Mouse (Mus musculus) adrenal gland (tissue): ENCODE data around the gene Dcx.

Experiments
- intact Hi-C: fragments of 180-260 bp; cut with DNase I; formaldehyde crosslinking; loops from one replicate; pipeline ENCODE4 v1.15.1; 2025
- long read RNA-seq, 2 experiments: library from polyadenylated mRNA; unstranded; transcript quantifications; one replicate each; pipeline ENCODE4 v2.0.0; 2020; ENCODE audit warnings: borderline replicate concordance in 1 of 2; ENCODE audit not compliant: insufficient replicate concordance in 1 of 2

Gene Dcx
- long read RNA-seq, experiment 1, result 0 reads
- long read RNA-seq, experiment 2, result 0 reads

DNA sequence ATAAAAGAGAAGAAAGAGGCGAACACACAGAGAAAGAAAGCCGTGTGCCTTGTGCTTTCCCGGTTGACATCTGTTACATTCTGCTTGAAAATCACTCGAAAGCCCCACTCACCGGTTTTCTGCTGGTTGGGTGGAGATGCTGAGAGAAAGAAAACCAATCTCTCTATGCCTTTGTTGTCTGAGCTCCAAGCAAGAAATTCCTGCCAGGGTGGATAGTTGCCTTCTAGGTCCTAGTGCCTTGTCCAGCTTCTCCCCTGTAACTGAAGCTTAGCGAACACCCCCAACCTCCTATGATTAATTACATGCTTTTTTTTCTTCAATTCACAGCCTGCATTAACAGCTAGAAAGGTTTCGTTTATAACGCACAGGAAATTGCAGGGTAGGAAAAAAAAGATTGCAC, at the start of gene Dcx:
Gene Dcx, minus strand, starts transcription at position 354 of the 400 bp plus-strand sequence.
- intact Hi-C loops, result no loop called here

DNA sequence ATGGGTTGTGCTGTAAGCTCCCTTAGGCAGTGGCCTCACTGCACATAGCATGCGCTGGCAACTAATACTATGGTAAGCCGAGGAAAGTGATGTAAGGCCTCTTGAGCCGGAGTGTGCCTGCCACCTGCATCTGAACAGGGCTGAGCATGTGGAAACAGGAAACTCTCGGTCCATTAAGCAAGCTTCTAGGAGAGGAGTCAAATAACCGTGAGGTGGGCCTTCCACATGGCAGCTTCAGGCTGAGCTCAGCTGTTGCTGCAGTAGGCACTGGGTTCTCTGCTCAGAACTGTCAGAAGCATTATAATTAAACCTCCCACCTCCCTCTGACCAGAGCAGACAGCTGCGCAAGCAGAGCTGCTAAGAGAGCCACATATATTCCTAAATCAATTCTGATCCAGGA, 33.1 kb upstream of the Dcx start:
- intact Hi-C loops, result no loop called here

DNA sequence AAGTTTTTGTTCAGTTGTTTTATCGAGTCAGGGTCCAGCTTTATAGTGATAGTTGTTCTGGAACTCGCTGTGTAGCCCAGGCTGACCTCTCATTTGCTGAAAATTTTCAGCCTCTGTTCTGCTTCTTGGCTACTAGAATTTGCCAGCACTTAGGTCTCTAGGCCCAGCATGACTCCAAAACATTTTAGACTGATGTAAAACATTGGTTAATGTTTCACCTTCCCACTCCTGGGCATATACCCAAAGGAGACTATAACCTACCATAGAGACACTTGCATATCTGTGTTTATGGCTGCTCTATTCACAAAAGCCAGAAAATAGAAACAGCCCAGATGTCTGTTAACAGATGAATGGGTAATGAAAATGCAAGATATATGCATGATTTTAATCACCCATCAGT, 560 bp upstream of the Dcx start:
- intact Hi-C loops, result no loop called here

DNA sequence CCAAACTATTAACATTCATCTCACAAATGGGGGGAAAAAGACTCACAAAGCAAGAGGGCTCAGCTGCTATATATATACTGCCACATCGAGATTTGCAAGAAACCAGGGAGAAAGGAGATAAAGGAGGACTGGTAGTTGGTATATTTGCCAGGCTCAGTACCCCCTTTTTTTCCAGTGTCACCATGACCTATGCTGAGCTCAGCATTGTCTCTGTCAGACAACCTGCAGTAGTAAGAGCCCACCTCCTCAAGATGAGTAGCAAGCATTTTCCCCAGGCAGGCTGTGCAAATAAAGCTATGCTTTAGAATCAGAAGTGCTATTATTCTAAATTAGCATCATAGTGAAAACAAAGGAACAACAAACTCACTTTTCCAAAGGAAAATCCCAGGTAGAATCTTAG, 581 bp downstream of the Dcx start:
- intact Hi-C loops, result no loop called here

DNA sequence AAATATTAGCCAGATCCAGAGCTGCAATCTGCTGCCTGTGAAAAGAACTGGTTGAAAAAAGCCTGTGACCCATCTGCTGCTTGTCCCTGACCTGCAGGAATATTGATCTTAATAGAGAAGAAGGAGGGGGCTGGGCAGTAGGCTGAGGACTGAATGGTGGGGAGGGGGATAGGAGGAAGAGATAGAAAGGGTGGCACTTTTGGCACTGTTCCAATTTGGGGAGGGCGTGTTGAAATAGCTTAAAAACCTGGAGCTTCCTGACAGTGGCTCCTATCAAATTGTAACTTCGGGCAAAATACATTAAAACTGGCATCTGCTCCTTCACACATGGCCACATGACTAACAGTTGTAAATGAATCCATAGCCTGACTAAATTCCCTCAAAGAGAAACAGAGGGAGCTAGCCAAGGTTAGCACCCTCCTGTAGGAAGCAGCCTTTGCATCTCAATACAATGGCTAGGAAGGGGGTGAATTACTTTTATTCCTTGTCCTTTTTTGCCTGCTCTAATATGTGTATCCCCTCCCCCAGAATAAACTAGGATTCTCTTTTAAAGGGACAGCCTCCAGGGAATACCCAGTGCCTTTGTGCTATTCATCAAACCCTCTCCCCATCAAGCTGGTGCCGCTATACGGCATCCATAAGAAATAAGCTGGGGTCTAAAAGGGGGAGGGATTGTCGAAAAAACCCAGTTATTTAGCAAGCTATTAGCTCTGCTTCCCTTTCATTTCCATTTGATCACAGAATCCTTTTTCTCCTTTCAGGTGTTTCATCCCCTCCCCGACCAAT, 1.5 kb downstream of the Dcx start:
- intact Hi-C loops, result no loop called here

DNA sequence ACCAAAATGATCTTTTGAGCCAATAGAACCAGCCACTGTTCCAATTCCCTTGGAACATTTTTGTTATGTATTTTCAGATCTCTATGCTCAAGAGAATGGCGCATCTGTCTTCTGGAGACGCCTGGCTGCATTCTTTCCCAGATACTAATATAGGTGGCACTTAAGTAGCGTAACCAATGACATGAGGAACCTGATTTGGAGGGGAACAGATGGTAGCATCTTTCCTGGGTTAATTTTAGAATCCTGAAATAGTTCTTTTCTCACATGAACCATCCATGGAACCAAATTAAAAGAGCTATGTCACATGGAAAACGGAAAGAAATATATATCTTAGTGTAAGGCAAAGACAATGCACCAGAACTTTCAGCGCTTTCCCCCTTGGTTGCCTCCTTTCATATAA, 11.0 kb downstream of the Dcx start:
- intact Hi-C loops, result no loop called here

DNA sequence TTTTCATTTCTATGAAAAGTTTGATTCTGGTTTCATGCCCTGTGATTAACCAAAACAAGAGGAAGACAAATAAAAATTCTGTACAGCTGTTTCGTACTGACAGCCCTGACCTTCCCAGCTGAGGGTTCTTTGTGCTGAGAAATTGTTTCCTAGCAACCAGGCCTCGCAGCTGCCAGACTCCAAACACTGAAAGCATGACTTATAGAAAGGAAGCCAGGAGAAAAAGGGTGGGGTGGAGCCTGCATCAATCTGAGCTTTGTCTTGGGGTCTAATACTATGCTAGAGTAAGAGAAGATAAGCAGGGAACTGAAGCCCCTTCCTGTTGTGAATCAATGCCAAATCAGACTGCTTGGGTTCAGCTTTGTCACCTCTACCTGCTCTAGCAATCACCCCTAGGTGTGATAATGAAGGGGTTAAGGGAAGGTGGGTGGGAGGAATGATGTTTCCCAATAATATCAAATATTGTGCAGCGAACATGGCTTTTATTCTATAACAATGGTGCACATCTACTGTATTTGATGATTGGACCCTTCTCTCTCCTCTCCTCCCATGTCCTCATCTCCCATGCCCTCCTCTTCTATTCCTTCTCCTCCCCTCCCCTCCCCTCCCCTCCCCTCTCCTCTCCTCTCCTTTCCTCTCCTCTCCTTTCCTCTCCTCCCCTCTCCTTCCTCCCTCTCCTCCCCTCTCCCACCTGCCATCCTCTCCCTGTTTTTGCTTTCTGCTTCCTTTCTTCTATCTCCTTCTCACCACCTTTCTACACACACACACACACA, 26.2 kb downstream of the Dcx start:
- intact Hi-C loops, result no loop called here

DNA sequence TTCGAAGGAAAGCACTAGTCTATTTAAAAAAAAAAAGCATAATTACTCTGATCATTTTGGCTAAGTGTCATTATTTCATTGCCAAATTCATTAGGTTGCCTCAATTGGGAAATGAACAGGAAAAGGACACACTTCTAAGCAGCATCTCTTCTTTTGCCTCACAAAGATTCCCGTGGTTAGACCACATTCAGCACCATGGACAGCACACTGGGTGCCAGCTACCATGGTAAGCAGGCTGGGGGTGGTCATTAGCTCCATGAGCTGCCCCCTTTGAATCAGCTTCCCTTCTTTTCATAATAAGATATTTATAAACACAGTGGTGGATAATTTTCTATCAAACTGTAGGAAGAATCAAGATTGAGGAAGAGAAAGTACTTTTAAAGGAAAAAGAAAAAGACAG, 28.4 kb downstream of the Dcx start:
- intact Hi-C loops, result no loop called here

DNA sequence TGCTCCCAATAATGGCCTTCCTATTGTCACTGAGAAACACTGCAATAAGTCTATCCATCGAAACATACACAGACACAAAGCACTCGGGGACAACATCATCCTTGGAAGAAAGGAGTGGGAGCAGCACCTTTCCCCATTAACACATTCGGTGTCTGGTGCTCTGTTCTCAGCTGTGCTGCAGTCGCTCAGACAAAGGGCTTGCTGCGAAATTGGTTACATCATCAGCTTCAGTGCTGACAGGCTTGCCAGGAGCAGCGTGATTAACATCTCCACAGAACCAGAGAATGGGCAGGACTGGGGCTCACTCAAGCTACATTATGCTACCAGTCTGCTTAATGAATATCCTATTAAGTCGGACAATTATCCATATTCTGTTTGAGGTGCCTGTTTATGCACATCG, 30.8 kb downstream of the Dcx start:
- intact Hi-C loops, result no loop called here

DNA sequence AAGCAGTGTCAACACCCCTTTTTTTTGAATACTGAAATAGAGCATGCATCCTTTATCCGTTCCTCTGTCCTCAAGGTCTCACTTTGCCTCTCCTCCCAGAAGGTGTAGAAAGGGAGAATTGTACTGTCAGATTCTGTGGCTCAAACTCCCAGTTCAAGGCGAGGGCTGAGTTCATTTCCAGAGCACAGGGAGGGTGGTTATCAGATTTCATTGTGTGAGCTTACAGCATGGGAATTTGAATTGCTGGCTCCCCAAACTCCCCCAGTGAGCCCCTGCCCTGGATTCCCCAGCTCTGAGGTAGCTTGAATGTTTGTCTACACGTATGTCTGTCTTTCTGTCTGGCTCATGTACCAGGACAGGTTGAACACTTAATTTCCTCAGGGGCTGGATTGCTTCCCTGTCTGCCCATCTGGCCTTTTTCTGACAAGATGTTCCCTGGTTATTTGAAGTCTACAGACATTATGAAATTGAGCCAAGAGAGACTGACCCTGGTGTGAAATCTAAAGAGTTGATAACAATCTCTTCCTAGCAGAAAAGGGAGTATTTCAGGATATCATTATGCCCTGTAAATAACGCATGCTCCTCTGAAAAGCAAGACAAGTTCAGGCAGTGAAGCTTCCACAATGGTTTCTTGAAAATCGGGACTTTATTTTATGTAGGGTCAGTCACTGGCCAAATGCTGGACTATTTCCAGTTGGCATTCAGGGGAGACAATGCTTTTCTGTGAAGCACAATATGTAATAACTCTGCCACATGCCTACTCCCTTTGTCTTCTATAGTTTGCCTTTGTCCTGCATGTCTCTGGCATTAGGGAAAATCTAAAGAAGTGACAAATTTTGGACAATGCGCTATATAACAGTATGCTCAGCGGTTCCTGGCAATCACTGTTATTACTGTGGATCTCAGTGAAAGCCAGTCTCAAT, 35.5 kb downstream of the Dcx start:
- intact Hi-C loops, result no loop called here

DNA sequence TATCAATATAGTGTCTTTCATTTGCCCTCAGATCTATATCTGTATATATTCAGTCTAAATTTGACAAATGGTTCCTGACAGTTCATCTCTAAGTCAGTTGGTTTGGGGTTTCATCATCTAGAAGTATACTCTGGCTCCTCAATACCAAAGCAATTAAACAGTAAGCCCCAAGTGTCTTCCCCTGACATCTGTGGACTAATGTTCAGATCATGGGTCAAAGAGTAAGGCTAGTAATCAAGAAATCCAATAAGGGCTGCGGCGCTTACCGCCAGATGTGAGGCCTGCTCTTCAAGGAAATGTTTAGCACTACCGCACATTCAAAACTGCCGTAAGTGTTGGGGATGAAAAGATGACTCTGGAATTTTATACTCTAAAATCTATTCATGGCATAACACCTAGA, 36.2 kb downstream of the Dcx start:
- intact Hi-C loops, result no loop called here

DNA sequence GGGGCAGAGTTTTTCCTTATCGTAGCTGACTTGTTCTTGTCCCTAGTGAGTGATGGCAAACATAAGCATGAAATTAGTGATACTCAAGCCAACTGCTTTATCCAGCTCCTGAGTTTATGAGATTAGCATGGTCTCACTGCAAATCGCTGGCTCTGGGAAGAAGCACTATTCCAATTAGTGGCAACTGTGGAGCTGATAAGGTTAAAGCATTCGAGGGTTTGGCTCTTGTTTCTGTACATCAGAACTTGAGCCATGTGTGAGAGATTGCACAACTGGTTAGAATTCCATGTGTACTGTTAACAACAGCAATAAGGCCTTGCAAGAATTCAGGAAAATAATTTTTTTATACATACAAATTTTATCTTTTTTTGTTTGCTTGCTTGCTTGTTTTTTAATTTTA, 39.9 kb downstream of the Dcx start:
- intact Hi-C loops, result no loop called here

DNA sequence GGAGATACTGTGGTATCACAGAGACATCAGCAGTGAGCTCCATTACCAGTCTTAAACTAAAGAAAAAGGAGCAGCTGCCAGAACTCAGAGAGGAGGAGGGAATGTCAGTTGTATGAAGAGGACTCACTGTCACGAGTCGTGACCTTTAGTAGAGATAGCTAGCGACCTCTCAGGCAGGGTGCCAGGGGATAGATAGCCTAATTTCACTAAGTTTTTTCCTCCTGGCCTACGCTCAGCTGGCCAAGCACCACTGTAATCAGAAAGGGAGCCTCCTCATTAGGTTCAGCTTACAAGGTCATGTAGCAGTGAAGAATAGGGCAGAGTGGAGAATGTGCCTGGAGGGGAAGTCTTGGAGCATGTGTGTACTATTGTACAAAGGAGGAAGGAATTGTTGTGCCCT, 47.3 kb downstream of the Dcx start:
- intact Hi-C loops, result no loop called here

DNA sequence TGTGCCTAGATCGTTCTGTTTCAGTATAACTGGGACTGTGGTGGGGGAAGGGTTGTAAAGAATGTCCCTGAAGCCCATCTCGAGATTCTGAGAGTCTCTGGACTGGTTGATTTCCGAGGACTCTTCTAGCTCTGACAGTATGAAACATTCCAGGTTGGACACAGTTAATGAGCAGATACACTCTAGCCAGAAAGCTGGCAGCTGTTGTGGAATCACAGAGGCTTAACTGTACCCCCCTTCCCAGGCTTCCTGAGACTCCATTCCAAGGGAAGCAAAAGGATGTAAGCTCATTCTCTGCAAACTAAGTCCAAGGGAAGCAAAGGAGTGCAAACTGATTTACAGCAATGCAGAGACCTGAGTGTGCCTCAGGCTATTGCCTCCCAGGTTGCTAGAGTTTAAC, 48.2 kb downstream of the Dcx start:
- intact Hi-C loops, result no loop called here

DNA sequence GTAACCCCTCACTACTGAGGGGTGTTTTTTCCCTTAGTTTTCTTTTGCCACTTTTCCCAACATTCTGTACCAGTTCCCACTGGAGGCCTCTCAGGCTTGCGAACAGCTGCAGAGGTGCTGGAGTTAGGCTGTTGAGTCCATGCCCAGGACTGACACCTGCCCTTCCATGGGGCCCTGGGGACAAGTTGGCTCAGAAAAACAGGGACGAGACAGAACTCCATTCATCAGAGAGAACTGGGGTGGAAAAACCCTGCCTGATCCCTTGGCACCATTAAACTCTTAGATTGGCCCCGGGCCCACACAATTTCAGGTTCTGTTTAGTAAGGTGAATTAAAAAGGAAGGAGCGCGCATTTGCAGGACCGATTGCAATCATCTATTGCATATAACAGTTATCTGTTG, 48.8 kb downstream of the Dcx start:
- intact Hi-C loops, result no loop called here

DNA sequence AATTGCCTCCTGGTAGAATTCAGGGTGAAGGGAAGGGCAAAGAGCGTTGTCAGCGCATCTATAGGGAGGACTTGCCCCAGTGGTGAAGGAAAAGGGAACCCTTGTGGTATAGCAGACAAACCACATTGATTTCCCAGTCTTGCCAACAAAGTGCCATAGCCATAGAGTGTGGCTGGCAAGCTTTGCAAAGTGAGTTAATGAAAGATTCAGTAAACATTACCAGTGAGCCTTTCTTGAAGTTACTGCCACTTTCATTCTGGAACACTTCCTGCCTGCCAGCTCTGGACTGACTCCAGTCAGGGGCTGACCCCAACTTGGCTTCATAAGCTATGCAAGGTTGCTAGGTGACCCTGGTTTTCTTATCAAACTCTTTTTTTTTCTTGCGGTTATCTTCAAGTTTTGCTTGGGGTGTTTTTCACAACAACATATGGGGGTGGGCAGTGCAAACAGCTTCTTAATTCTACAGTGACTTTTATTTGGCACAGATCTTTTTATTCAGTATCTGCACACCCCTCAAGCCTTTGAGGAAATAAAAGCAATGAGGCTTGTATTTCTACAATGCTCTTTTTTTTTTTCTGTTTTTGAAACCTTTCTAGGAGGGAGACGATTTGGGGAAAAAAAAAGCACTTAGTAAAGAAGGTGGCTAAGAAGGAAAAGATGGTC, 51.2 kb downstream of the Dcx start:
- intact Hi-C loops, result no loop called here

DNA sequence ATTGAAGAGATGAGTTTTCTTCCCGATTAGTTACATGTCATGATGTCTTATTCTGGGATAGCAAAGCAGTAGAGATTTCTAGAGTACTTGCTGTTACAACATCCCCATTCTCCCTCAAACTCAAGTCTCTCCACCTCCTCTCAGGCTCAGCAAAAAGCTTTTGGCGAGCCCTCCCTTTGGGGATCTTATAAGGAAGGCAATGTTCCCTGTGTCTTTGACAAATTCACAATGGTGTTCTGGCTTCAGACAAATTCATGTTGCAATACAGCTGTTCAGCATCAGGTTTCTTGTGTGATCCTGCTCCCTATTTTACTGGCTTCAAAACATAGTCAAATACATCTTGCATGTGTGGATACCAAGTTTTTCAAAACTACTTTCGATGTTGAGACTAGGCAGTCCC, 53.5 kb downstream of the Dcx start:
- intact Hi-C loops, result no loop called here

DNA sequence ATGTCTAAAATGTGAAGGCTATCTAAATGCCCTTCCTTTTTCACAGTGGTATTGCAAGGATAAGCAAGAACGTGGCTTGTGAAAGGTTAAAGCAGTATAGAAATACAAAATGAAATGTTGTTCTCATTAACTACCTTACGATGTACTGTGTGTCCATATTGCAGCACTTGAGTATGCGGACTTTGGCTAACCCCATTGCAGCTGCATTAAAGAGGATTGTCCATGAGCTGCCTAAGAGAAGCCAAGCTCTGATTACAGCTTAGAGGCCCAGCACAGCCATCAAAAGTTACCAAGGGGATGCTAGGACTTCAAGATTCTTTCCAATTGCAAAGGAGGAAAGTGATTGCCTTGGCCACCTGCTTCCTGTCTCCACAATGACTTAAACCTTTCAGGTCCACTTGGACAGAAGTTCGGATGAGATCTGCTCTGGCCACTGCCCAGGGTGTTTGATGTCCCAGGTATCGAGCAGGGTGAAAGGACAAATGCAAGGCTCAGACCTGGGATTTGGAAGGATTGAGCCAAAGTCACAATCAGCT, 65.9 kb downstream of the Dcx start:
- intact Hi-C loops, result no loop called here

DNA sequence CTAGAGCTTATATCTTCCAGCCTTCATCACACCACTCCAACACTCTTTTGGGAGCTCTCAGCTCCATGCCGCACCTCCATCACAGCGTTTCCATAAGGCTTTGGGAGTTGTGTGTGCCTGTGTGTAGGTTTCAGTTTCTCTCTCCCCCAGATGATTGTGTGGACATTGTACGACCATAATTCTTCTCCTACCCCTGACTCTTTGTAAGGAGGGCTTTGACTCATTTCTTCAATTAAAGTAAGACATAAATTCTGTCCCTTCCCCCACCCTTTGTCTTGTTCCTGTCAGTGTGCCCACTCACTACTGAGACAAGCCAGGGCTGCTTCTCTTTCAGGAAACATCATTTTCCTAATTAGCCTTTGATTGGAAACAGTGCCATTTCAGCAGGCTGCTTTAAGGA, 81.8 kb downstream of the Dcx start:
- intact Hi-C loops, result no loop called here

DNA sequence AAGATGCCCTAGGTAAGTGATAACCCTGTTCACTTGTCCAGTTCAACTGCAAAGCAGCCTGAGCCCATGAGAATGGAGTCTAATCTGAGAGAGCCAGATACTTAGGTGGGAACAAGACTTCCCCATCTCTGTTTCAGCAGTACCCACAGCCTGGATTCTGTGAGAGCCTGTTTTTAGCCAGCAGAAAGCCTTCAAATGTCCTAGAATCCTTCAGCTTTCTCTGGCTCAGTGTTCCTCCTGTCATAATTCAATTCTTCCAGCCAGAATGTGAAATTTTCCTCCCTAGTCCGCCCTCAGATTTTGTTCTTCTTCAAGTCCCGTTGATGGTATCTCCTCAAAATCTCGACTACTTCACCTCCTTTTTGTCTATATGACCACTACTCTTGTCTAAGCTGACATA, 83.1 kb downstream of the Dcx start:
- intact Hi-C loops, result no loop called here

DNA sequence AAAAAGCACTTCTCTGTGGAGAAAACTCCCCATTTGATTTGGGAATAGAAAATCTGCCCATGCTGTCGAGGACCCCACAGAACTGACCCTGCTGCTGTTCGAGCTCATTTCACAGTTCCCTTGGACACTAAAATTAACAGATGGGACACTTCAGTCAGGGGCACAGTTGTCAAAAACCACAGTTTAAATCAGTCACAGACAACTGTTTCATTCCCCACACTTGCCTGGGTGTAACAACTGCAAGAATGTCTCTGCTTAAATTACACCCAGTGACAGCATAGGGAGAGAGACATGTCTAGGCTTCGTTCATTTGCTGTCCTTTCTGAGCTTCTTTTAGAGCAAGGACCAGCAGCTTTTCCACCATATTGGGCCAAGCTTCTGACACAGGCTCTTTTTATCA, 86.5 kb downstream of the Dcx start:
- intact Hi-C loops, result no loop called here
